Mouse (Mus musculus) macrophage (primary cell): ENCODE results near the gene Eif3b. TPM values are rescaled to one million over a fixed set of nuclear protein-coding genes. Genes with fewer than 3 reads are reported as not detected.

ENCODE experiments used
- H3K27ac ChIP-seq: fragments of 350-480 bp; formaldehyde crosslinking; 2 replicates; pipeline ENCODE4 v1.9.0; 2021
- H3K36me3 ChIP-seq: fragments of 350-480 bp; formaldehyde crosslinking; 2 replicates; pipeline ENCODE4 v1.9.0; 2021; ENCODE audit errors: inconsistent target
- H3K4me3 ChIP-seq: fragments of 350-480 bp; formaldehyde crosslinking; 2 replicates; pipeline ENCODE4 v1.9.0; 2021; ENCODE audit errors: inconsistent target
- H3K79me2 ChIP-seq: fragments of 350-480 bp; formaldehyde crosslinking; 2 replicates; pipeline ENCODE4 v1.9.0; 2021; ENCODE audit errors: inconsistent target
- WGBS: methylation state at CpG from one replicate; pipeline ENCODE4 v1.1.7; 2026; ENCODE audit warnings: inconsistent platforms; ENCODE audit not compliant: missing documents; 5-methylcytosine and 5-hydroxymethylcytosine counted together
- polyA plus RNA-seq: library from polyadenylated mRNA; stranded (reverse); fragments of 250-400 nt; gene quantifications from 3 replicates; pipeline ENCODE4 v1.2.4, GENCODE M21; 2018; ENCODE audit warnings: inconsistent platforms

Eif3b gene
- polyA plus RNA-seq, 1 experiment from 2014 or later: 204 TPM

- peak overlapping the region; percentile 96 for H3K4me3 ChIP-seq
- H3K79me2 ChIP-seq: peaks cover 67% of the 10 kb centered on the region
- 92% methylated on average over 7 of the region's 7 CpGs for WGBS
- peak overlapping the region; percentile 96 for H3K27ac ChIP-seq
- no peaks in the 10 kb centered on the region for H3K36me3 ChIP-seq
Observed at GRCm38 (mm10) chr5:140387236-140387635, 31.9 kb upstream of the Eif3b start.

- no peaks in the 10 kb centered on the region for H3K36me3 ChIP-seq
- WGBS: 64% methylated on average over 12 of the region's 12 CpGs
- H3K79me2 ChIP-seq: peaks cover 60% of the 10 kb centered on the region
- H3K27ac ChIP-seq: peak overlapping the region; percentile 96
- H3K4me3 ChIP-seq: peak overlapping the region; percentile 96
Observed at GRCm38 (mm10) chr5:140387816-140388510, 31.2 kb upstream of the Eif3b start.

DNA sequence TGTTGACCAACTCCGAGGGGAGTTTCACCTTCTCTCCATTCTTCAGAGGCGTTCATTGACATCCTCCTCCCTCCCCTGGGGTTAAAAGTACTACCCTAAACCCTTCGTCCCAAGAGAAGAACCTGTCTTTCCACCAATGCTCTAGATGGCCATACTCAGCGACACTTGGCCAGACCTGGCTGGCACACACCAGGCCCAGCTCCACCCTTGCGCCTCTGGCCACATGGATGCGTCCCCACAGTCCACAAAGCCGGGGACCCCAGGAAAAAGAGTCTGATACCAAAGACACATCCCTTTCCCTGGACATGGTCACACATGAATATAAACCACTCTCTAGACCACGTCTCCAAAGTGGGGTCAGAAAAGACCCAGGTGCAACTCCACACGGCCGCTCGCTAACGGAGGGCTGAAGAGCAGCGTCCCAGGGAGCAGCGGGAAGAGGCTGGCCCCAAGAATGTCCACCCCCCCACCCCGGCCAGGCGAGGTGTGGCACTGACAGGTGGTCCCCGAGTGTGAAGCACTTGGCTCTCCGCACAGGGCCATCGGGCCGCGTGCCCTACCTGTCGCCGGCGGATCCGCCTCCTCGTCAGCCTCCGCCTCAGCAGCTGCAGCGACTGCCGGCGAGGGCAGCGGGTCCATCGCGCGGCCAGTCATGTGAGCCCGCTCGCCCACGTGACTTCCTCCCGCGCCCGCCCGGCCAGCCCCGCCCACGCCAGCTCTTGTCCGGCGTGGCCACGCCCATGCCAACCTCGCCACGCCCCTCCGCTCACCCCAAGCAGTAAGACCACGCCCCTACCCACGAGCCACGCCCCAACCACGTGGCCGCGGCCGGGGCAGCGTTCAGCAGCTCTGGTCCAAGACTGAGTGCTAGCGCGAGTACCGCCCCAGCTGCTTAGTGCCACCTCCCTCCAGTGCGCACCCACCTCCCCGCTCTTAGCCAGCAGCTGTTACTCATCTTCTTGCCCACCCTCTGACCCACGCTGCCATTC is 30.2 kb upstream of the Eif3b start, which contains the start of gene Snx8:
Gene Snx8 (minus strand): TSS at position 675 of the 989 bp plus-strand sequence.
- H3K4me3 ChIP-seq: peak within 1 kb of the TSS; percentile 96
- H3K36me3 ChIP-seq: no peaks in the 10 kb centered on the region
- peak within 1 kb of the TSS; percentile 96 for H3K27ac ChIP-seq
- H3K79me2 ChIP-seq: peaks cover 51% of the 10 kb centered on the region
- WGBS: 1% methylated on average over 61 of the region's 63 CpGs

- Histone ChIP-seq H3K27ac (peak overlapping the region; percentile 81), H3K4me3 (no peak overlapping the region), H3K36me3 (no peaks in the 10 kb centered on the region), H3K79me2 (peaks cover 43% of the 10 kb centered on the region)
- 63% methylated on average over 3 of the region's 3 CpGs for WGBS
Observed at GRCm38 (mm10) chr5:140389647-140390046, 29.5 kb upstream of the Eif3b start.

- Histone ChIP-seq H3K27ac (peak overlapping the region; percentile 100), H3K79me2 (peaks cover 25% of the 10 kb centered on the region), H3K36me3 (no peaks in the 10 kb centered on the region), H3K4me3 (no peak overlapping the region)
- WGBS: 88% methylated on average over 1 of the region's 1 CpGs
Observed at GRCm38 (mm10) chr5:140391435-140391834, 27.7 kb upstream of the Eif3b start.

GRCm38 (mm10) chr5:140391981-140392380 is 27.1 kb upstream of the Eif3b start:
- no peak overlapping the region for H3K4me3 ChIP-seq
- H3K27ac ChIP-seq: peak overlapping the region; percentile 100
- H3K79me2 ChIP-seq: peaks cover 20% of the 10 kb centered on the region
- WGBS: 93% methylated on average over 5 of the region's 5 CpGs
- no peaks in the 10 kb centered on the region for H3K36me3 ChIP-seq

GRCm38 (mm10) chr5:140392701-140393100 is 26.4 kb upstream of the Eif3b start:
- Histone ChIP-seq H3K79me2 (peaks cover 13% of the 10 kb centered on the region), H3K36me3 (no peaks in the 10 kb centered on the region), H3K27ac (peak overlapping the region; percentile 100), H3K4me3 (peak overlapping the region; percentile 10; the same call in 1 of the 2 replicates)
- whole genome bisulfite sequencing: 24% methylated on average over 3 of the region's 3 CpGs

DNA sequence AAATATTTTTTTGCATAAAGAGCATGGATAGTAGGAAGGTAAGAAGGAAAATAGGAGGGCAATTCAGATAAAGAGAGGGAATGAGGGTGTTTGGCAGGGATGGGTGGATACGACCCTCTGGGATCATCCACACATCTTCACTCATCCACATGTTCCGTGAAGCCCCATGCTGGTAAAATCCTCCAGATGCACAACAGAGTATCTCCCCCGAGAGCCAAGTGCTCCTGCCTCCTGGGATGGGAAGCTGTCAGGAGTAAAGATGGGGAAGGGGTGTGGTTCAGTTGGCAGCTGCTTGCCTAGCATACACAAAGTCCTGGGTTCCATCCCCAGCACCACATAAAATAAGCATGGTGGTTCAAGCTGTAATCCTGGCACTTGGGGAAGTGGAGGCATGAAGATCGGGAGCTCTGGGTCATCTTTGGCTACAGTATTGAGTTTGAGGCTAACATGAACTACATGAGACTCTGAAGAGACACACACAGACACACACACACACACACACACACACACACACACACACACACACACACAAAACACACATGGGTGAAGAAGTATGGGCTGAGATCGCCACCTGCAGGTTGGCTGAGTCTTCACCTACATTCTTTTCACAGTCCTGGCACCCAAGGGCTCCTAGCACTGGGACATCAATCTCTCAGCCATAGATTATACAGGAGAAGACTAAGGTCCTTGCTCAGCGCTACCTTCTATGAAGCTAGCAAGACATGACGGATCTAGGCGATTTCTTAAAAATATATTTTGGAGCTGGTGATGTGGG is 22.8 kb upstream of the Eif3b start:
- 81% methylated on average over 8 of the region's 8 CpGs for WGBS

DNA sequence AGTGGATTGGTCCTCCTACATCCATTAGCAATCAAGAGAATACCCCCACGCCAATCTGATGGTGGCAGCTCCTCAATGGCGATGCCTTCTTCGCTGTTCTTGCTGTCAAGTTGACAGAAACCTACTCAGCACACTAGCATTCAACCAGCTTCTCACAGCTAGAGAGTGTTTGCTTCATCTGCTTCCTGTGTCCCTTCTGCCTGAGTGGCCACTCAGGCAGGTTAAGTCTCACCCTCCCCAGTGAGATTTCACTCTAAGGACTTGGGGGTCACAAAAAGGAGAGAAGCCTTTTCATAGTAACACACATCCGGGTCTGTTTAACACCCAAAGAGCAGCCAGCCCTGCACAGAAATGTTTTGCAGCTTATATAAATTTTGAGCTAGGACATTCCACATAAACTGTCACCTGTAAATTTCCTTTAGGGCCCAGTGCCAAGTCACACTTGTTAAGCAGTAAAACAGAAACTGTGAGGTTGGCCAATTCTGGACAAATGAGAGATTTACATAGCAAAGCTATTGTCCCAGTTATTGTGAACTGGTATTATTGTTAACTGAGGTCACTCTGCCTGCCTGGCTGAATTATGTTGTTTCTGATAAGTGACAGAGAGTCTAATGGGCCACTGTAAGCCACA is 16.4 kb upstream of the Eif3b start:
- Histone ChIP-seq H3K79me2 (no peaks in the 10 kb centered on the region), H3K4me3 (no peak overlapping the region), H3K27ac (no peak overlapping the region), H3K36me3 (no peaks in the 10 kb centered on the region)
- WGBS: 68% methylated on average over 4 of the region's 4 CpGs

More for the DNA sequence above, 22.8 kb upstream of the Eif3b start:
- Histone ChIP-seq H3K79me2 (no peaks in the 10 kb centered on the region; the same call in 1 of the 2 replicates), H3K36me3 (no peaks in the 10 kb centered on the region), H3K27ac (no peak overlapping the region), H3K4me3 (no peak overlapping the region)

DNA sequence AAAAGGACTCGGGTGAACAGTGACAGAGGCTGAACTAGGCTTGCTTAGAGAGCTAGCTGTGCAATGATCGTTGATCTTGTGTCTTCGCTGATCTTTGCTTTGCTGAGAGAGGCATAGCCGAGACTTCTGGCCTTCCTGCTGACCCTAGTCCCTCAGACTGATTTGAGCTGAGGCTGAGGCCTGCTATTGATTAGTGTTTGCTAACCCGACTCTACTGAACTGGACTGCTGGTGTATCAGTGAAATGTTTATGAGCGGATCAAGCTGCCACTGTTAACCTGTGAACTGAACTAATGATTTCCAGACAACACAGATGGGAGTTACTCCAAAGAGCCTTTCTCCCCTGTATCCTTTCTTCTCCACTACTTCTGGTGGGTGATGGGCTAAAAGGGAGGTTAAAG is 14.0 kb upstream of the Eif3b start:
- no peak overlapping the region for H3K27ac ChIP-seq
- no peaks in the 10 kb centered on the region for H3K36me3 ChIP-seq
- H3K79me2 ChIP-seq: no peaks in the 10 kb centered on the region
- WGBS: 91% methylated on average over 6 of the region's 6 CpGs
- H3K4me3 ChIP-seq: no peak overlapping the region

GRCm38 (mm10) chr5:140406666-140407065 is 12.5 kb upstream of the Eif3b start:
- no peak overlapping the region for H3K4me3 ChIP-seq
- H3K79me2 ChIP-seq: no peaks in the 10 kb centered on the region
- H3K27ac ChIP-seq: 0 out of 2 replicates have a peak overlapping the region, but pooled peaks have one; percentile 7
- 40% methylated on average over 6 of the region's 6 CpGs for WGBS
- H3K36me3 ChIP-seq: no peaks in the 10 kb centered on the region

GRCm38 (mm10) chr5:140408801-140409200 is 10.3 kb upstream of the Eif3b start:
- H3K27ac ChIP-seq: no peak overlapping the region
- H3K79me2 ChIP-seq: no peaks in the 10 kb centered on the region
- H3K4me3 ChIP-seq: no peak overlapping the region

GRCm38 (mm10) chr5:140411339-140411738 is 7.8 kb upstream of the Eif3b start:
- no peak overlapping the region for H3K27ac ChIP-seq
- H3K36me3 ChIP-seq: no peaks in the 10 kb centered on the region
- H3K4me3 ChIP-seq: no peak overlapping the region
- WGBS: 45% methylated on average over 8 of the region's 8 CpGs
- H3K79me2 ChIP-seq: no peaks in the 10 kb centered on the region

More at GRCm38 (mm10) chr5:140408801-140409200, 10.3 kb upstream of the Eif3b start:
- no peaks in the 10 kb centered on the region for H3K36me3 ChIP-seq

GRCm38 (mm10) chr5:140414647-140415046 is 4.5 kb upstream of the Eif3b start:
- Histone ChIP-seq H3K79me2 (peaks cover 2% of the 10 kb centered on the region), H3K4me3 (no peak overlapping the region), H3K27ac (peak overlapping the region; percentile 92), H3K36me3 (no peaks in the 10 kb centered on the region)
- WGBS: 75% methylated on average over 4 of the region's 4 CpGs
